Mouse (Mus musculus): ENCODE results near the gene Rps6.

DNA sequence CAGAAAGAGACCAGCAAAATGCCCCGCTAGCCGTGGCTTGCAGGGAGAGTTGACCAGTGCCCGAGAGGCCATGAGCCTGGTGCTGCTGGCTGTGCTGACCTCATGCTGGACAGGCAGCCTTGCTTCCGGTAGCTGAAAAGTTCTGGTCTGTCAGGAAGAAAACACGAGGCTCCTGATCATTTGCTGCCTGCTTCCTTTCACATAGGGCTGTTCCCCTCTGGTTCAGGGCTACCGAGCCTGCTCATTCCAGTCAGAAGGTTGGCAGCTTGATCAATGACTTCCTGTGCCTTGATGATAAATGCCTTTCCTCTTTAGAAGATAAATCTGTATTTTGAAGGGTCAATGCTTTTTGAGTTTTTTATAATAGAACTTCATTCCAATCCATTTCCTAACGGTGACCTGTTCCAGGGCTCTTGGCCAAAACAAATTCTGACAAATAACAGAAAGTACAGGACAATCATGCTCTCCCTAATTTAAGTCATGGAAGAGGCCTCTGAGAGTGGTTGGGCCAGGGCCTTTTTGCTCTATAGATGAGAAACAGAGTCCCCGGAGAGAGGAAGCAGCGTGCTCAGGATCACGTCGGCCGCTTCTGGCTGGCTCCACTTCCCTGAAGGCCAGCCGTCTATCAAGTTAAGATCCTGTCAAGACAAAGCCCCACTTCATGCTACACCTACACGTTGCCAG lies 41.7 kb upstream of the Rps6 start:
- TF ChIP-seq CTCF (IDR thresholded peaks at IDR 0.05; ENCODE audit: extremely low read depth, insufficient read depth, low read length) (no peak), POLR2A (IDR thresholded peaks at IDR 0.05; ENCODE audit: extremely low read depth, insufficient read depth, low read length) (no peak)
